Mouse (Mus musculus): ENCODE results near the gene Mroh7. TPM values are rescaled to one million over a fixed set of nuclear protein-coding genes. Genes with fewer than 3 reads are reported as not detected.

Mroh7 gene
- polyA plus RNA-seq, 1 experiment from 2014 or later = 0.74 TPM

DNA sequence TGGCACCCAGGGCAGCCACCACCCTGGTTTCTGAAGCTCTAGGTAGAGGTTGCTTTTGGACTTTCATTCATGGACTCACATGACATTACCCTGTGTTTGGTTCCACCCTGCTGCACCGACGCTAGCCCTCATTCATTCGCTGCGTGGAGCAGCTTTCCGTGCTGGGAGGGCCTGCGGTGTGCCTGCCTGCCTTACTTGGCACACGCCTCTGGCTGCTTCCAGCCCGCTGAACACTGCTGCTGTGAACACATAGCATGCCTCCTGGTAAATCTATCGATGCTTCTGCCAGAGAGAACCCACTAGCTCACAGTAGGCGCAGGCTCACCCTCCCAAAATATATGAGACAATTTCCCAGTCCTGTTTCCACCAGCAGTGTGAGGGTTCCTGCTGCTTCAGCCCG, 26.3 kb downstream of the Mroh7 start:
- Histone ChIP-seq H3K4me3 (ENCODE audit: low read length) (no peak overlapping the region), H3K27me3 (ENCODE audit: insufficient read depth, low read length) (no peaks in the 10 kb centered on the region), H3K4me1 (ENCODE audit: insufficient read depth, low read length) (peaks cover 12% of the 10 kb centered on the region), H3K36me3 (ENCODE audit: insufficient read depth, low read length) (no peaks in the 10 kb centered on the region), H3K9me3 (ENCODE audit: low read length) (no peaks in the 10 kb centered on the region), H3K9ac (replicated peaks; ENCODE audit: low read length) (no peak overlapping the region), H3K4me2 (replicated peaks; ENCODE audit: low read depth, low read length) (no peak overlapping the region), H3K27ac (ENCODE audit: low read length) (no peak overlapping the region)
- 0 out of 2 replicates have a peak, but pooled peaks have one; percentile 13 for ATAC-seq (ENCODE audit: low FRiP score, low TSS enrichment)
- 51% methylated on average over 11 of the region's 11 CpGs for WGBS

DNA sequence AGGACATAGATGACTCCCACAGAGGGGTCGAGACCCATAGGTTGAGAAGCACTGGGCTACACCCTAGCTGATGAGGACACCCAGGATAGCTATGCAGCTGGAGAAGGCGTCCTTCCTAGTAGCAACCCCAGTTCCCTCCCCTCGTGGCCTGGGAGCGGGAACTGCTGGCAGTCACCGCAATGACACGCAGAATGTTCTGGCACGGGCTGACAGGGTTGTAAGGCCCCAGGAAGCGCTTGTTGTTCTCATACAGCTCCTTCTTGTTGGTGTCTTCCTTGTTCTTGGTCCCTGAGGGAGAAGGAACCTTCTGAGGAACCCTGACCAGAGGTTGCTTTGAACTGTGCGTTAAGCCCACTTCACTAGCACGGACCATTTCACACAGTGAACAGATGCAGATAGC, 26.8 kb downstream of the Mroh7 start:
- Histone ChIP-seq H3K9ac (replicated peaks; ENCODE audit: low read length) (no peak overlapping the region), H3K36me3 (ENCODE audit: insufficient read depth, low read length) (no peaks in the 10 kb centered on the region), H3K9me3 (ENCODE audit: low read length) (no peaks in the 10 kb centered on the region), H3K27ac (ENCODE audit: low read length) (no peak overlapping the region), H3K4me2 (replicated peaks; ENCODE audit: low read depth, low read length) (no peak overlapping the region), H3K4me3 (ENCODE audit: low read length) (no peak overlapping the region), H3K27me3 (ENCODE audit: insufficient read depth, low read length) (no peaks in the 10 kb centered on the region), H3K4me1 (ENCODE audit: insufficient read depth, low read length) (peaks cover 12% of the 10 kb centered on the region)
- WGBS = 78% methylated on average over 10 of the region's 10 CpGs
- ATAC-seq (ENCODE audit: low FRiP score, low TSS enrichment) = no peak

DNA sequence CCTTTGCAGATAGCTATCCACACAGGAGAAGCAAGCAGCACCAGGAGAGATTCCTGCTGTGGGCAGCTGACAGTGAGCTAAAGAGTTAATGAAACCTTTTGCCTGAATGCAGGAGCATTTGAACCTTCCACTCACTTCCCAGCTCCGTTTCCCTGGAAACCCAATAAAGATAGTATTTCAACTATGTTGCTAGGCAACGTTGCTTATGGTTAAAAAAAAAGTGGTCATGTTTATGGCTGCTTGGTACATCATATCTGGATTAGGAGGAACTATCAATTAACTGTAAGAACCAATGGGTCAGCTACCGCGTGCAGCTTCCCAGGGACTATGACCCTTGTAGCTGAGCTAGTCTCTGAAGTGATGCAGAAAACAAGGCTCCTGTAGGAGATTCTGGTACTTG, 29.9 kb downstream of the Mroh7 start:
- no peak for ATAC-seq (ENCODE audit: low FRiP score, low TSS enrichment)
- Histone ChIP-seq H3K36me3 (ENCODE audit: insufficient read depth, low read length) (no peaks in the 10 kb centered on the region), H3K27ac (ENCODE audit: low read length) (no peak overlapping the region), H3K27me3 (ENCODE audit: insufficient read depth, low read length) (no peaks in the 10 kb centered on the region), H3K9me3 (ENCODE audit: low read length) (no peaks in the 10 kb centered on the region), H3K4me3 (ENCODE audit: low read length) (no peak overlapping the region), H3K9ac (replicated peaks; ENCODE audit: low read length) (no peak overlapping the region), H3K4me2 (replicated peaks; ENCODE audit: low read depth, low read length) (no peak overlapping the region), H3K4me1 (ENCODE audit: insufficient read depth, low read length) (peaks cover 8% of the 10 kb centered on the region)
- 32% methylated on average over 4 of the region's 4 CpGs for WGBS

DNA sequence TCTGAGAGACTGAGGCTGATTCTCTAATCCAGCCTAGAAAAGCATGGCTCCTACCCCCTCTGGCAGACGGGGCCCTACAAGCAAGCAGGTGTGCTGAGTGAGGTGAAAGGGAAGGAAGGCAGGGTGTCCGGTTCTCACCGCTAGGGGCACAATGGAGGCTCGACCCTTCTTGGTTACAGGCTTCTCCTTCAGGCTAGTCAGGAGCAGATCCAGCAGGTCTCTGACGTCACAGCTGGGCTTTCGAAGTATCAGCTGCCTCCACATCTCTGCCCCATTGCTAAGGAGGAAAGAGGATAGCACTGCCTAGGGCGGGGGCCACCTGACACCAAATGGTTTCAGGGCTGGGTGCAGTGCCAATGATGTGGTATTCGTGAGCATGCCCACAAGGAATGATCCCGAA, 30.7 kb downstream of the Mroh7 start:
- Histone ChIP-seq H3K9ac (replicated peaks; ENCODE audit: low read length) (no peak overlapping the region), H3K4me3 (ENCODE audit: low read length) (no peak overlapping the region), H3K36me3 (ENCODE audit: insufficient read depth, low read length) (no peaks in the 10 kb centered on the region), H3K27ac (ENCODE audit: low read length) (no peak overlapping the region), H3K9me3 (ENCODE audit: low read length) (no peaks in the 10 kb centered on the region), H3K27me3 (ENCODE audit: insufficient read depth, low read length) (no peaks in the 10 kb centered on the region), H3K4me1 (ENCODE audit: insufficient read depth, low read length) (peaks cover 8% of the 10 kb centered on the region), H3K4me2 (replicated peaks; ENCODE audit: low read depth, low read length) (no peak overlapping the region)
- ATAC-seq (ENCODE audit: low FRiP score, low TSS enrichment) = peak; percentile 60; the same call in 1 of the 2 replicates
- 17% methylated on average over 9 of the region's 9 CpGs for WGBS

DNA sequence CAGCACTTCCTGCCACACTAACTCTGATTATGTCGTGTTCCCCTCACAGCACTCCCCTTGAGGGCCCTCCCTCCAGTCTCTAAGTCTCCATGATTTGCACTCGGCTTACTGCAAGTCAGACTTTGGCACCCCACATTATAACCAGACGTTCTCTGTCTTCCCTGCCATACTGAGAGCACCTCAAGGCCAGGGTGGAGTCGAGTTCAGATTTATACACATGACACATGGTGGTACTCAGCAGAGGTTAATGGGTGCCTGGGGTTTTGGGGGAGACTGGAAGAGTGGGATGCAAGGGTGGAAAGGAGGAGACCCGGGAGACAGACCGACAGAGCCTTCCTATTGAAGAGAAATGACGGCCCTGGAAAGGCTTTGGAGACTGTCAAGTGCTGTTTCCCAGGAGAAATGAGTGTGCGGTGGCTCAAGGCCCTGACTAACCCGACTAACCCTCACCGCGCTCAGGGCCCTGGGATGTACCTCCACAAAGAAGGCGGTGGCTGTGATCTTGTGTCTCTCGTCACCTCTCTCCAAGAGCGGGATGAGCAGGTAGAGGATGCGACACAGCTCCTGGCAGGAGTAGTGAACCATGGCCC, 36.8 kb downstream of the Mroh7 start:
- H3K4me3 ChIP-seq (ENCODE audit: low read length) = no peak overlapping the region
- WGBS = 77% methylated on average over 15 of the region's 15 CpGs
- no peak for ATAC-seq (ENCODE audit: low FRiP score, low TSS enrichment)
- H3K9ac ChIP-seq (replicated peaks; ENCODE audit: low read length) = no peak overlapping the region
- no peak overlapping the region for H3K4me2 ChIP-seq (replicated peaks; ENCODE audit: low read depth, low read length)
- H3K36me3 ChIP-seq (ENCODE audit: insufficient read depth, low read length) = no peaks in the 10 kb centered on the region
- no peaks in the 10 kb centered on the region for H3K9me3 ChIP-seq (ENCODE audit: low read length)
- H3K27me3 ChIP-seq (ENCODE audit: insufficient read depth, low read length) = no peaks in the 10 kb centered on the region
- no peaks in the 10 kb centered on the region for H3K4me1 ChIP-seq (ENCODE audit: insufficient read depth, low read length)
- no peak overlapping the region for H3K27ac ChIP-seq (ENCODE audit: low read length)

DNA sequence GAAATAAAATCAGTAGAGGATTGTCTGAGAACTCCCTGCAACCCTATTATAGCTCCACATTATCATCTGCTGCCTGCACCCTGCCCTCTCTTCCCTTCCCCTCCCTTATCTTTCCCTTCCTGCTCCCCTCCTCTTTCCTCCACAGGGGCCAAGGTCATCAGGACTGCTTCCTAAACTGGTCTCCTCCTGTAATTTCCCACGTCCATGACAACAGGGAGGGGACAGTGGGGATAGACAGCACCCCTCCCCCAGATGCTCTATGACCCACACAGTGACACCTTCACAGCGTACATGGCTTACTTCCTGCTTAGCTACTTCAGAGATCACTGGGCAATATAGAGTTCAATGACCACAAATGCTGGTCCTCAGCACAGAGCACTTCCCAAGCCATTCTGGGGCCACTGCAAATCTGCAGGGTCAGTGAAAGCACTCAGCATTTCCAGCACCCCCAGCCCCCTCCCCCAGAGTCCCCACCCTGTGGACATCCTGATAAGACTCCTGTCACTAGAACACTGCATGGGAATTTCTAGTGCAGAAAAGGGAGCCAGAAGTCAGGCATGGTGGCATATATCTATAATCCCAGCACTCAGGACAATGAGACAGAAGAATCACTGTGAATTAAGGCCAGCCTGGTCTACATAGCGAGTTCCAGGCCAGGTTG, 42.0 kb downstream of the Mroh7 start:
- no peak overlapping the region for H3K27ac ChIP-seq (ENCODE audit: low read length)
- H3K4me1 ChIP-seq (ENCODE audit: insufficient read depth, low read length) = no peaks in the 10 kb centered on the region
- no peak overlapping the region for H3K4me3 ChIP-seq (ENCODE audit: low read length)
- no peak overlapping the region for H3K9ac ChIP-seq (replicated peaks; ENCODE audit: low read length)
- peak; percentile 57 for ATAC-seq (ENCODE audit: low FRiP score, low TSS enrichment)
- no peaks in the 10 kb centered on the region for H3K36me3 ChIP-seq (ENCODE audit: insufficient read depth, low read length)
- WGBS = 32% methylated on average over 3 of the region's 3 CpGs
- H3K4me2 ChIP-seq (replicated peaks; ENCODE audit: low read depth, low read length) = no peak overlapping the region
- no peaks in the 10 kb centered on the region for H3K9me3 ChIP-seq (ENCODE audit: low read length)
- H3K27me3 ChIP-seq (ENCODE audit: insufficient read depth, low read length) = no peaks in the 10 kb centered on the region

DNA sequence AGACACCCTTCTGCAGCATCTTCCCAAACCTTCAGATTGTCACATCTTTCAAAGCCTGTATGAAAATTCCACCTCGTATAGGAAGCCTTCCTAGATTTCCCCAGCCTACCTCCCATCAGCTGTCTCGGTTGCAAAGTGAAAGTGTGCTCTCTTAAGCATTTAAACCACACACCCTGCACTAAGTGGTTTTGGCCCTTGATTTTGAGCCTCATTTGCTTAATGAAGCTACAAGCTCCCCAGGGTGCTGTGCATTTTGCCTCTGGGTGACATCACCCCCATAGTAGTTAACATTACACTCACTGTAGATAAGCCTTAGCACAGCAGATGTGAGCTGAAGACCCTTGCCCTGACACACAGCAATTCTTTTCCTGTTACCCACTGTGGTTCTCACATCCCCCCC, 49.8 kb downstream of the Mroh7 start:
- no peaks in the 10 kb centered on the region for H3K27me3 ChIP-seq (ENCODE audit: insufficient read depth, low read length)
- no peak overlapping the region for H3K9ac ChIP-seq (replicated peaks; ENCODE audit: low read length)
- no peak overlapping the region for H3K27ac ChIP-seq (ENCODE audit: low read length)
- no peak overlapping the region for H3K4me3 ChIP-seq (ENCODE audit: low read length)
- peaks cover 8% of the 10 kb centered on the region for H3K4me1 ChIP-seq (ENCODE audit: insufficient read depth, low read length)
- no peak overlapping the region for H3K4me2 ChIP-seq (replicated peaks; ENCODE audit: low read depth, low read length)
- peaks cover 10% of the 10 kb centered on the region; the same call in 1 of the 2 replicates for H3K36me3 ChIP-seq (ENCODE audit: insufficient read depth, low read length)
- ATAC-seq (ENCODE audit: low FRiP score, low TSS enrichment) = no peak
- 53% methylated on average over 2 of the region's 2 CpGs for WGBS
- no peaks in the 10 kb centered on the region for H3K9me3 ChIP-seq (ENCODE audit: low read length)

DNA sequence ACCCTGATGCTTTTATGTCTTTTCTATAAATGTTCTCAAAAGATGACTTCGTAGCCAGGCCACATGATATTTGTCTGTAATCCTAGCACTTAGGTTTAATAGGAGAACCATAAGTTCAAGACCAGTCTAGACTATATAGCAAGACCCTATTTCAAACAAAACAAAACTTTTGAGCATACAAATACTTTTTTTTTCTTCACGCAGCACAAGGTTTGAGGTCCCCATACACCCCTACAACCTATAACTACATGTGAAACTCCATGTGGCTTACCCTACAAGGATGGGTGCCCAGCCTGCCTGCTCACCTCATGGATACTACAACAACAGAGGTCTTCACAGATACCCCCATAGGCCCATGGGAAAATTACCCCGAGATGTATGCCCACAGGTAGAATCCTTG, 51.6 kb downstream of the Mroh7 start:
- peak overlapping the region; percentile 95 for H3K4me3 ChIP-seq (ENCODE audit: low read length)
- no peak overlapping the region for H3K9ac ChIP-seq (replicated peaks; ENCODE audit: low read length)
- peaks cover 18% of the 10 kb centered on the region for H3K36me3 ChIP-seq (ENCODE audit: insufficient read depth, low read length)
- H3K27ac ChIP-seq (ENCODE audit: low read length) = no peak overlapping the region
- peak overlapping the region; percentile 93; the same call in 1 of the 2 replicates for H3K4me2 ChIP-seq (replicated peaks; ENCODE audit: low read depth, low read length)
- WGBS = 45% methylated on average over 3 of the region's 3 CpGs
- peak; percentile 55 for ATAC-seq (ENCODE audit: low FRiP score, low TSS enrichment)
- H3K9me3 ChIP-seq (ENCODE audit: low read length) = no peaks in the 10 kb centered on the region
- no peaks in the 10 kb centered on the region for H3K27me3 ChIP-seq (ENCODE audit: insufficient read depth, low read length)
- H3K4me1 ChIP-seq (ENCODE audit: insufficient read depth, low read length) = peaks cover 8% of the 10 kb centered on the region

DNA sequence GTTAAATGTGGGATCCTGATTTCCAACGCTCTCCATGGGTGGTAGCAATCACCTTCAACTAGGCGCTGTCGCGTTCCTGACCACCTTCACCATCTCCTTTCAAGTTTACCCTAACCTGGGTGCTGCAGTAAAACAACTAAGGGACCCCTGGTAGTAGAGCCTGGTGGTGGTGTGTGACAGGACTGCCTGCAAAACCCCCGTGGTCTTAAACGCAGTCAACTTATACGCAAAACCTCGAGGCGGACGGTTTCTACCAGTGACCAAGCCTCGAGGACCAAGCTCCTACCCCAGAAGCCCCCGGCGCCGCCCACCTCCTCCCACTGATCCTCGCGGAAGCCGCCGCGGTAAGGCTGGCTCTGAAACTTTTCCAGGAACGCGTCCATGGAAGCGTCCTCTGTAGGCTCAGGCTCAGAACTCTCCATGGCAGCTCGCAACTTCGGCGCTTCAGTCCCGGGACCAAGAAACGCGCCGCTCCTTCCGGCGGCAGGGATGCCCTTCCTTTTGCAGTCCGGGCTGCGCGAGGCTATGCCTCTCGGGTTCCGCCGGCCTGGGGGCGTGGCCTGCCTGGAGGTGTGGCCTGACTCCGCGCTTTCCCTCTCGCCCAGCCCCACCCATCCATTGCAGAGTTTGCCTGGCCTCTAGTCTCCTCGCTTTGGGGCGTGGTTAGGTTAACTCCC, 52.1 kb downstream of the Mroh7 start, which contains the start of gene Ttc4:
Gene Ttc4 (minus strand): TSS at position 503 of the 677 bp plus-strand sequence.
- Histone ChIP-seq H3K4me3 (ENCODE audit: low read length) (peak within 1 kb of the TSS; percentile 95), H3K27ac (ENCODE audit: low read length) (peak within 1 kb of the TSS; percentile 73; the same call in 1 of the 2 replicates), H3K4me2 (replicated peaks; ENCODE audit: low read depth, low read length) (peak within 1 kb of the TSS; percentile 93), H3K9ac (replicated peaks; ENCODE audit: low read length) (peak within 1 kb of the TSS; percentile 93), H3K9me3 (ENCODE audit: low read length) (no peaks in the 10 kb centered on the region), H3K4me1 (ENCODE audit: insufficient read depth, low read length) (peaks cover 8% of the 10 kb centered on the region), H3K27me3 (ENCODE audit: insufficient read depth, low read length) (no peaks in the 10 kb centered on the region), H3K36me3 (ENCODE audit: insufficient read depth, low read length) (peaks cover 22% of the 10 kb centered on the region)
- ATAC-seq (ENCODE audit: low FRiP score, low TSS enrichment) = peak; percentile 97
- under 1% methylated on average over 43 of the region's 43 CpGs for WGBS

DNA sequence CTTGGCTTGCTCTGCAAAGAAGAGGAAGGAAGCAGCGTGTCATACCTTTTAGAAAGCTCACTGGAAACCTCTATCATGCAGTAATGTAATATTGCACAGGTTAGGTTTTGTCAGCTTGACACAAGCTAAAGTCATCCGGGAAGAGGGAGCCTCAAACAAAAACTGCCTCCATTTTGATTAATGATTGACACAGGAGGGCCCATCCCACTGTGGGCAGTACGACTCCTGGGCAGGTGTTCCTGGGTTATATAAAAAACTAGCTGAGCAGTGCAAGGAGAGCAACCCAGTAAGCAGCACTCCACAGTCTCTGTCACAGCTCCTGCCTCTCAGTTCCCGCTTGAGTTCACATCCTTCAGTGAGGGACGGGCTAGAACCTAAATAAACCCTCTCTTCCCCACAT, 54.0 kb downstream of the Mroh7 start:
- Histone ChIP-seq H3K9ac (replicated peaks; ENCODE audit: low read length) (no peak overlapping the region), H3K4me3 (ENCODE audit: low read length) (no peak overlapping the region), H3K27me3 (ENCODE audit: insufficient read depth, low read length) (no peaks in the 10 kb centered on the region), H3K9me3 (ENCODE audit: low read length) (no peaks in the 10 kb centered on the region), H3K36me3 (ENCODE audit: insufficient read depth, low read length) (peaks cover 38% of the 10 kb centered on the region), H3K27ac (ENCODE audit: low read length) (no peak overlapping the region), H3K4me2 (replicated peaks; ENCODE audit: low read depth, low read length) (no peak overlapping the region), H3K4me1 (ENCODE audit: insufficient read depth, low read length) (peaks cover 8% of the 10 kb centered on the region)
- no peak for ATAC-seq (ENCODE audit: low FRiP score, low TSS enrichment)
- WGBS = 81% methylated on average over 5 of the region's 5 CpGs

All from kidney, embryonic 16.5 days (tissue).